Mouse (Mus musculus) embryonic facial prominence, embryonic 13.5 days (tissue): ENCODE results near the gene Chid1. TPM values are rescaled to one million over a fixed set of nuclear protein-coding genes. Genes with fewer than 3 reads are reported as not detected.

Experiments used
- ATAC-seq: fragments of 200-750 bp; cut with Nextera tagmentation; 2 replicates; pipeline ENCODE4 v1.8.0; 2017; ENCODE audit warnings: low read depth; ENCODE audit not compliant: insufficient number of reproducible peaks, insufficient read depth, low FRiP score, low TSS enrichment
- H3K27ac ChIP-seq: fragments of 300-500 bp; sonication (generic); 2 replicates; pipeline ENCODE4 v1.5.1; 2015; ENCODE audit warnings: moderate library complexity, mild to moderate bottlenecking, inconsistent platforms
- H3K27me3 ChIP-seq: fragments of 300-500 bp; sonication (generic); 2 replicates; pipeline ENCODE4 v1.6.1; 2015; ENCODE audit warnings: mild to moderate bottlenecking, inconsistent platforms
- H3K36me3 ChIP-seq: fragments of 300-500 bp; sonication (generic); 2 replicates; pipeline ENCODE4 v1.6.1; 2015; ENCODE audit warnings: mild to moderate bottlenecking, inconsistent platforms
- H3K4me1 ChIP-seq: fragments of 300-500 bp; sonication (generic); 2 replicates; pipeline ENCODE4 v1.6.1; 2015; ENCODE audit warnings: inconsistent platforms
- H3K4me2 ChIP-seq: fragments of 300-500 bp; sonication (generic); 2 replicates; pipeline ENCODE4 v1.6.1; 2015; ENCODE audit warnings: moderate library complexity, mild to moderate bottlenecking, inconsistent platforms
- H3K4me3 ChIP-seq: fragments of 300-500 bp; sonication (generic); 2 replicates; pipeline ENCODE4 v1.5.1; 2015; ENCODE audit warnings: mild to moderate bottlenecking, inconsistent platforms
- H3K9ac ChIP-seq: fragments of 300-500 bp; sonication (generic); 2 replicates; pipeline ENCODE4 v1.6.1; 2015; ENCODE audit warnings: mild to moderate bottlenecking, inconsistent platforms
- H3K9me3 ChIP-seq: fragments of 300-500 bp; sonication (generic); 2 replicates; pipeline ENCODE4 v1.6.1; 2016; ENCODE audit warnings: inconsistent platforms
- WGBS: fragments of 180-500 bp; shearing (Covaris S2); methylation state at CpG from one replicate; pipeline ENCODE4 v1.1.7; 2015; ENCODE audit warnings: mixed read lengths; 5-methylcytosine and 5-hydroxymethylcytosine counted together
- polyA plus RNA-seq: library from polyadenylated mRNA; unstranded; fragments of >200 nt; fragmentation: Nextera tagmentation; extraction: Ambion mirVana; gene quantifications from 2 replicates; pipeline ENCODE4 v1.2.1, GENCODE M21; 2015

Gene Chid1
- polyA plus RNA-seq, 1 experiment from 2014 or later, result 40.5 TPM

DNA sequence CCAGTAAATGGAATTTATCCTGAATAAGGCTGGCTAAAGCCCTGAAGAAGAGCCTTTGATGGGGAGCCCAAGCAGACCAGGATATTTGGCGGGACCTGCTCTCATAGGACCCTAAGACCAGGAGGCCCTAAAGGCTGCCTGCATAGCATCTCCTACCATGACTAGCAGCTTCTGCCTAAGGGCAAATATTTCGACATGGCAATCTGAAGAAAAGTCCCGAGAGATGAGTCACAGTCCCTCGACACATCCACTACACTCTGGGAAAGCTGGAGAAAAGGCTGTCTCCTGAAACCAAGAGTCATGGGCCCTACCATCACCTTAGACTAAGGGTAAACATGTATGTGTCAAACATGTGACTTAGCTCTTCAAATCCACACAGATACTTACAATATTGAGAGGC is 15.4 kb downstream of the Chid1 start:
- no peak for ATAC-seq
- Histone ChIP-seq H3K4me3 (no peak overlapping the region), H3K9ac (0 out of 2 replicates have a peak overlapping the region, but pooled peaks have one; percentile 33), H3K4me1 (no peaks in the 10 kb centered on the region), H3K9me3 (no peaks in the 10 kb centered on the region), H3K36me3 (peaks cover 55% of the 10 kb centered on the region), H3K4me2 (no peak overlapping the region), H3K27me3 (no peaks in the 10 kb centered on the region), H3K27ac (no peak overlapping the region)
- WGBS, result 83% methylated on average over 4 of the region's 4 CpGs

DNA sequence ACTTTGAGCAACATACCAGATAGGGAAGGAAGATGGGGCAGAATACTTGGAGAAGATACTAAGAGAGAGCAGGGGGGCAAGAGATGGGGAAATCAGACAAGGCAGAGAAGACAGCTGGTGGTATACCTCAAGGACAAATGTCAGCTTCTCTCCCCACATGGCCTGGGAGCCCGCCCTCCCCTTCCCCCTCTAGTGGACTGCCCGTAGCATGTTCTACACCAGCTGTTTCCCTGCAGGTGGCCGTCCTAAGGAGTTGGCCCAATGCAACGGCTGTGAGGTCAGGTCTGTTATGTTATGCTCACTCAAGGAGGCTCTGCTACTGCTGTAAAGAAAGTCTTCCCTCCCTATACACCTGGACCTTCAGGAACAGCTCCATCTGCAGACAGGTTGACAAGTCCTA is 16.6 kb downstream of the Chid1 start:
- H3K4me2 ChIP-seq, result no peak overlapping the region
- no peaks in the 10 kb centered on the region for H3K9me3 ChIP-seq
- no peak for ATAC-seq
- H3K9ac ChIP-seq, result no peak overlapping the region
- 0 out of 2 replicates have a peak, but pooled peaks cover 4% of the 10 kb centered on the region for H3K4me1 ChIP-seq
- no peak overlapping the region for H3K27ac ChIP-seq
- no peak overlapping the region for H3K4me3 ChIP-seq
- no peaks in the 10 kb centered on the region for H3K27me3 ChIP-seq
- WGBS, result 59% methylated on average over 4 of the region's 4 CpGs
- peaks cover 47% of the 10 kb centered on the region for H3K36me3 ChIP-seq

DNA sequence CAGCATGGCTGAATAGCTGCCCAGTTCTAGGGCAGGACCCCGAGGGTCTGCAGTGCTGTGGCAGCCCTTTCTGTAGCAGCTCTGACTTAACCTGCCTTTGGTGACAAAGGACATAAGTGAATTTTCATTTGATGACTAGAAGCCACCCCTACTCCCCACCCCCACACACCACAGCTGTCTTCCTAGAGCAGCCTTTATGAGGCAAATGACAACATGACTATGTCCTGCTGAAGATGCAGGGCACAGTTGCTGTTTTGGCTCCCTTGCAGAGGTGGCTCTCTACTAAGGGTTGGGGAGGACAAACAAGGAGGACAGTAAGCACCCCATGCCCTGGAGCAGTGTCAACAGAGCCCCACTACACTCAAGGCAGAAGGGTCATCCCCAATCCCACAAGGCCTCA is 19.9 kb downstream of the Chid1 start:
- H3K27ac ChIP-seq, result no peak overlapping the region
- H3K9ac ChIP-seq, result no peak overlapping the region
- WGBS, result 56% methylated on average over 1 of the region's 1 CpGs
- ATAC-seq, result no peak
- 0 out of 2 replicates have a peak, but pooled peaks cover 4% of the 10 kb centered on the region for H3K4me1 ChIP-seq
- H3K36me3 ChIP-seq, result peaks cover 43% of the 10 kb centered on the region
- H3K4me2 ChIP-seq, result no peak overlapping the region
- no peaks in the 10 kb centered on the region for H3K27me3 ChIP-seq
- H3K4me3 ChIP-seq, result no peak overlapping the region
- no peaks in the 10 kb centered on the region for H3K9me3 ChIP-seq

DNA sequence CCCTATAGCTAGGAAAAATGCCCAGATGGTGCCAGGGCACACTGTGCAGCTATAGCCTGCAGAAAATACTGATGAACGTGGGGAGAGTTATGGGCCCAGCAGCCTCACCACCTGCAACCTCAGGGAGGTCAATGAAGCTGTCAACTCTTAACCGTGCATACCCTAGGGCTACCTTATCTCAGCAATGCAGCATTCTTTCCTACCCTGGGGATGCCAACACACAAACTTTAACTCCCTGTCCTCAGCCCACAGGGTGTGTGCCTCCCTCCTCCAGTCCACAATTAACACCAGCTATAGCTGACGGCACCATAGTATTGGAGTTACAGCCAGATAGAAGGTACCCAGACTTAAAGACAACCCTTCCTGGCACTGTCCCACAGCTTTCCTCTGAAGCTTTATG is 20.7 kb downstream of the Chid1 start:
- Histone ChIP-seq H3K27me3 (no peaks in the 10 kb centered on the region), H3K27ac (peak overlapping the region; percentile 33; the same call in 1 of the 2 replicates), H3K9me3 (no peaks in the 10 kb centered on the region), H3K4me2 (no peak overlapping the region), H3K4me3 (no peak overlapping the region), H3K36me3 (peaks cover 41% of the 10 kb centered on the region), H3K4me1 (0 out of 2 replicates have a peak, but pooled peaks cover 4% of the 10 kb centered on the region), H3K9ac (no peak overlapping the region)
- no peak for ATAC-seq
- 75% methylated on average over 3 of the region's 3 CpGs for WGBS

DNA sequence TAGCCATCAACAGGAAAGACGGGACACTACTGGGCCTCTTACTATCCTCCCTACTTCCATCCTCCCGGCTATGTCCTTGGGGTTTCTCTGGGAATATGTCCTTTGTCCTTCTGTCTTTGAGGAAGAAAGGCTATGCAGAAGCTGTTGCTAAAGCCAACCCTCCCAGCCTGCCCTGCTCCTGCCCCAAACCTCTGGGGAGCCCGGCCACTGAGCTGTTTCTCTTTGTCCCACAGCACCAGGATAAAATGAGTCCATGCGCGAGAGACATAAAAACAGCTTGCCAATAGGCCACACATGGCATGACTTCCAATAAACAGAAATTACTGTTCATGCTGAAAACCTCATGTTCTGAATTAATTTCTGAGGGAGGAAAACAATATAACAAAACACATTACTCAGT is 21.4 kb downstream of the Chid1 start:
- Histone ChIP-seq H3K27ac (0 out of 2 replicates have a peak overlapping the region, but pooled peaks have one; percentile 33), H3K4me2 (no peak overlapping the region), H3K4me3 (no peak overlapping the region), H3K9me3 (no peaks in the 10 kb centered on the region), H3K4me1 (0 out of 2 replicates have a peak, but pooled peaks cover 4% of the 10 kb centered on the region), H3K36me3 (peaks cover 46% of the 10 kb centered on the region), H3K9ac (no peak overlapping the region), H3K27me3 (no peaks in the 10 kb centered on the region)
- no peak for ATAC-seq
- WGBS, result 76% methylated on average over 5 of the region's 5 CpGs

DNA sequence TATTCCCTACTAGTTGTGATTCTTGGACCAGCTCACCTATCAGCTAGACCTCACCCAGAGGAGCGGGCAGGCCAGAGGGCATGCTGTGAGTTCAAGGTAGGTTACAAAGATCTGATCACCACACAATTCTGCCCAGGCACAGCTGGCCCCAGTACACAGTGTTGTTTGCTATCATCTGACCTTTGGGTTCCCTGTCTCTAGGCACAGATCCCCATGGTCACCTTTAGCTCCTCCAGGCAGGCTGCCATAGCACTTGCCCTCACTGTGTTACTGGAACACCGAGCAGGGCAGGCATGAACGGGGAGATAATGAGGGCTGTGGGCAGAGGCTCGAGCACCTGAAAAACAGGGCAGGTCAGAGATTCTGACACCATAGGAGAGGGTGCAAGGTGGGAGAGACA is 22.0 kb downstream of the Chid1 start:
- Histone ChIP-seq H3K9me3 (no peaks in the 10 kb centered on the region), H3K4me2 (no peak overlapping the region), H3K36me3 (peaks cover 47% of the 10 kb centered on the region), H3K9ac (no peak overlapping the region), H3K27me3 (no peaks in the 10 kb centered on the region), H3K4me3 (no peak overlapping the region), H3K4me1 (0 out of 2 replicates have a peak, but pooled peaks cover 4% of the 10 kb centered on the region), H3K27ac (no peak overlapping the region)
- no peak for ATAC-seq
- WGBS, result 88% methylated on average over 4 of the region's 4 CpGs

DNA sequence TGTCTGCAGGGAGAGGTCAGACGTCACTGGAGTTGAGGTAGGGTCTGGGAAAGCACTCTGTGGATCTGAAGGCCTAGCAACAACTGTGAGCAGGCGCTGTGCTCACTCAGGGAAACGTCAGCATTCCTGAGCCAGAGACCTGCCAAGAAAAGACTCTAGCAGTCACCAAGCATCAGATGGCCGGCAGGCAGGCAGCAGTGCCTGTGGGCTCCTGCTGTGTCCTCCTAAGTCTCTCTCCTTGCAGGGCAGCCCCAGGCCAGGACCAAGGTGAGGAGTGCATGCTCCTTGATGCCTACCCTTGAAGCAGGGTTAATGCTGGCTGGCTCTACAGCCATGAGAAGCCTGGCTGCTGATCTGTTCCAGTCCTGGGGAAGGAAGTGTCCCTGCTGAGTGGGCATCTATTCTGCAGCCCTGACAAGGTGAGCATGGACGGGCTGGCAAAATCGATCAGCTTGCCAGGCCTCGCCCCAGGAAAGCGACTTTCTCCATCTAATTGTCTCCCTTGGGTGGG is 28.9 kb downstream of the Chid1 start:
- WGBS, result 74% methylated on average over 8 of the region's 8 CpGs
- H3K4me2 ChIP-seq, result no peak overlapping the region
- no peak overlapping the region for H3K4me3 ChIP-seq
- 0 out of 2 replicates have a peak overlapping the region, but pooled peaks have one; percentile 11 for H3K9ac ChIP-seq
- no peak overlapping the region for H3K27ac ChIP-seq
- no peaks in the 10 kb centered on the region for H3K27me3 ChIP-seq
- H3K4me1 ChIP-seq, result no peaks in the 10 kb centered on the region
- H3K9me3 ChIP-seq, result no peaks in the 10 kb centered on the region
- no peak for ATAC-seq
- H3K36me3 ChIP-seq, result peaks cover 45% of the 10 kb centered on the region

DNA sequence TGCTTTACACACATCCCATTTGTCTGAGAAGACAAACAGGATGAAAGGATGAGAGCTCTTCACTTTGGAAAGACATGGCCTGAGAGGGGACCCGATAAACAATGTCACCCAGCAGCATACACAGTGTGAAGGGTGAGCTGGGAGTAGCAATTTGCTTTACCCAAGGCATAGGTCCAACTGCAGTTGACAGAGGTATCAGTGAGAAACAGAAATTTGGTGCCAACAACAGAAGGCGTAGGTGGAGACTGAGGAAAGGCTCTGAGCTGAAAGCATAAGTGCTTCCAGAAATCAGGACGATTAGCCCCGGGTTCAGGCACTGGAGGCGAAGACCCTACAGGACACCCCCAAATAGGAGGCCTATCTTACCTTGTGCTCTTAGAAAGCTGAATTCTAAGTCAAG is 29.5 kb downstream of the Chid1 start:
- Histone ChIP-seq H3K4me2 (no peak overlapping the region), H3K9me3 (no peaks in the 10 kb centered on the region), H3K27me3 (no peaks in the 10 kb centered on the region), H3K4me1 (no peaks in the 10 kb centered on the region), H3K27ac (no peak overlapping the region), H3K4me3 (no peak overlapping the region), H3K36me3 (peaks cover 41% of the 10 kb centered on the region), H3K9ac (no peak overlapping the region)
- WGBS, result 92% methylated on average over 5 of the region's 5 CpGs
- no peak for ATAC-seq

DNA sequence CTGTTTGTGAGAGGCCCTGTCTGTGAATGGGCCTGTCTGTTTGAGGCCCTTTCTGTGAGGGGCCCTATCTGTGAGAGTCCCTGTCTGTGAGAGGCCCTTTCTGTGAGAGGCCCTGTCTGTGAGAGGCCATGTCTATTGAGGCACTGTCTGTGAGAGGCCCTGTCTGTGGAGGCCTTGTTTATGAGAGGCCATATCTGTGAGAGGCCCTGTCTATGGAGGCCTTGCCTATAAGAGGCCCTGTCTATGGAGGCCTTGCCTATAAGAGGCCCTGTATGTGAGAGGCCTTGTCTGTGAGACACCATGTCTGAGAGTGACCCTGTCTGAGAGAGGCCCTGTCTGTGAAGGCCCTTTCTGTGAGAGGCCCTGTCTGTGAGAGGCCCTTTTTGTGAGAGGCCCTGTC is 31.5 kb downstream of the Chid1 start:
- Histone ChIP-seq H3K27me3 (no peaks in the 10 kb centered on the region), H3K27ac (no peak overlapping the region), H3K4me3 (no peak overlapping the region), H3K9ac (peak overlapping the region; percentile 23; the same call in 1 of the 2 replicates), H3K9me3 (no peaks in the 10 kb centered on the region), H3K36me3 (peaks cover 30% of the 10 kb centered on the region), H3K4me2 (no peak overlapping the region), H3K4me1 (no peaks in the 10 kb centered on the region)
- no peak for ATAC-seq

DNA sequence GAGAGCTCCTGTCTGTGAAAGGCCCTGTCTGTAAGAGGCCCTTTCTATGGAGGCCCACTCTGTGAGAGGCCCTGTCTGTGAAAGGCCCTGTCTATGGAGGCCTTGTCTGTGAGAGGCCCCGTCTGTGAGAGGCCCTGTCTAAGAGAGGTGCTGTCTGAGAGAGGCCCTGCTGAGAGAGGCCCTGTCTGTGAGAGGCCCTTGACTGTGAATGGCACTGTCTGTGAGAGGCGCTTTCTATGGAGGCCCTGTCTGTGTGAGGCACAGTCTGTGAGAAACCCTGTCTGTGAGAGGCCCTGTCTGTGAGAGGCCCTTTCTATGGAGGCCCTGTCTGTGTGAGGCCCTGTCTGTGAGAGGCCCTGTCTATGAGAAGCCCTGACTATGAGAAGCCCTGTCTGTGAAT is 33.4 kb downstream of the Chid1 start:
- 0 out of 2 replicates have a peak overlapping the region, but pooled peaks have one; percentile 4 for H3K9ac ChIP-seq
- no peak overlapping the region for H3K4me3 ChIP-seq
- ATAC-seq, result no peak
- no peaks in the 10 kb centered on the region for H3K27me3 ChIP-seq
- no peak overlapping the region for H3K27ac ChIP-seq
- H3K4me2 ChIP-seq, result no peak overlapping the region
- no peaks in the 10 kb centered on the region for H3K9me3 ChIP-seq
- H3K4me1 ChIP-seq, result no peaks in the 10 kb centered on the region
- H3K36me3 ChIP-seq, result peaks cover 31% of the 10 kb centered on the region
- WGBS, result 86% methylated on average over 2 of the region's 2 CpGs

DNA sequence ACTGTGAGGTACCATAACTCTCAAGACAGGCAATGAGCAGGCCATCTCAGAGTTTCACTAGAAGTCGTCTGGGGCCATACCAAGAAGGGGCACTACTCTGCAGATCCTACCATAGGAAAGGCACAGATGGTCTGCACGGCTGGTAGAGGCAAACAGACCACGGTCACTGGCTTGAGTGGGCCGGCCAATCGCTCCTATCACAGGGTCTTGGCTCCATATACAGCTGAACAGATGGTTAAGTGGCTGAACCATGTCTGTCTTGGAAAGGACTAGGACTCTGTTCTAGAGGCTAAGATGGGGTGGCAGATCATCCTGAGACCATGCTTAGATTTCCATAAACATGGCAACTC is 37.1 kb downstream of the Chid1 start:
- Histone ChIP-seq H3K9me3 (no peaks in the 10 kb centered on the region), H3K36me3 (peaks cover 32% of the 10 kb centered on the region), H3K27ac (no peak overlapping the region), H3K4me3 (no peak overlapping the region), H3K27me3 (no peaks in the 10 kb centered on the region), H3K9ac (no peak overlapping the region), H3K4me2 (no peak overlapping the region), H3K4me1 (no peaks in the 10 kb centered on the region)
- 95% methylated on average over 5 of the region's 5 CpGs for WGBS
- no peak for ATAC-seq

DNA sequence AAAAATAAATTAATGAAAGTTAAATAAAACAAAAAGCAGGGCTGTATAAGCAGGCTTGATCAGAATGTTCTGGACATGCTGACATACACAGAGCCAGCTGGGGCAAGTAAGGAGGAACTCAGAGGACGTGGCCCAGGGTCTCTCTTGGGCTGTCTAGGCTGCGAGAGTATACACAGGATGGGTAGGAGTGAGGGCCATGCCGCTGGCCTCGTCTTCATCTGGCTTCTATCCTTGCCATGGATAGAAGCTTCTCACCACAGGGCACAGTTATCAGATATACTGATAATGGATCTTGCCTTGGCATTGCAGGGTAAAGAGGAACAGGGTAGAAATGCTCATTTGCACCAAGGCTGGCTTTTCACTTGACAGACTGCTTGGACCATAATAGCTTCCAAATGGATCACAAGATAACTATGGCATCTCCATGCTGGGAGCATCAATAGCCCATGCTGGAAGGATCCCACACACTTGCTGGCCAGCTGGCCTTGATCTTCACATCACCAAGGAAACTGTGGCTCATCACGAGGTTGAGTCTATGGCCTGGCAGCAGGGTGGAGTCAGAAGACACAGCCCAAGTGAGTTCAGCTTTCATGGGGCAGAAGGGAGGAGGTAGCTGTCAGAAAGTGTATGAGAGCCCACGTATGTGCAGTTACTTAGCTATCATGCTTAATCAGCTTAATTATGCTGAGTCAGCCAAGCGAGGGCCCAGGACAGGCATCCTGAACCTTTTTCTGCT is 37.7 kb downstream of the Chid1 start:
- ATAC-seq, result no peak
- H3K4me1 ChIP-seq, result no peaks in the 10 kb centered on the region
- no peak overlapping the region for H3K4me2 ChIP-seq
- H3K27me3 ChIP-seq, result no peaks in the 10 kb centered on the region
- H3K4me3 ChIP-seq, result no peak overlapping the region
- no peak overlapping the region for H3K9ac ChIP-seq
- 90% methylated on average over 7 of the region's 7 CpGs for WGBS
- no peak overlapping the region for H3K27ac ChIP-seq
- H3K9me3 ChIP-seq, result no peaks in the 10 kb centered on the region
- H3K36me3 ChIP-seq, result peaks cover 37% of the 10 kb centered on the region
